Mouse (Mus musculus) ovary, postnatal 36 days (tissue): ENCODE measurements around the gene Ptx3.
"Not testable (repeated sequence)": the region's sequence is repeated elsewhere in the genome, so short reads cannot be mapped to it uniquely, and the experiment has no call there.

Source experiments
- DNase-seq: peaks from one replicate; pipeline ENCODE4 v3.0.0; 2022; ENCODE audit warnings: low spot score, mixed read lengths

The Ptx3 gene

GRCm38 (mm10) chr3:66219655-66220191 lies at the start of gene Ptx3:
Ptx3 (plus strand) TSS chr3:66219910.
- DNase-seq: peak; percentile 3

GRCm38 (mm10) chr3:66172907-66173306 lies 46.8 kb upstream of the Ptx3 start:
- no peak for DNase-seq

GRCm38 (mm10) chr3:66179647-66180046 lies 40.1 kb upstream of the Ptx3 start:
- DNase-seq: no peak

- no peak for DNase-seq
Measured at GRCm38 (mm10) chr3:66193910-66194562, 25.7 kb upstream of the Ptx3 start.

GRCm38 (mm10) chr3:66208836-66209573 lies 10.7 kb upstream of the Ptx3 start:
- no peak for DNase-seq

- no peak for DNase-seq
Measured at GRCm38 (mm10) chr3:66213524-66213923, 6.2 kb upstream of the Ptx3 start.

GRCm38 (mm10) chr3:66215759-66216158 lies 4.0 kb upstream of the Ptx3 start:
- DNase-seq: no peak

- DNase-seq: peak; percentile 55
Measured at GRCm38 (mm10) chr3:66220554-66221242, 988 bp downstream of the Ptx3 start.

- DNase-seq: peak; percentile 7
Measured at GRCm38 (mm10) chr3:66221243-66221611, 1.5 kb downstream of the Ptx3 start.

- DNase-seq: no peak
Measured at GRCm38 (mm10) chr3:66224931-66225537, 5.3 kb downstream of the Ptx3 start.

- not testable (repeated sequence) for DNase-seq
Measured at GRCm38 (mm10) chr3:66236234-66236871, 16.6 kb downstream of the Ptx3 start.

GRCm38 (mm10) chr3:66240476-66240875 lies 20.8 kb downstream of the Ptx3 start:
- no peak for DNase-seq

- DNase-seq: no peak
Measured at GRCm38 (mm10) chr3:66251842-66252241, 32.1 kb downstream of the Ptx3 start.

- DNase-seq: no peak
Measured at GRCm38 (mm10) chr3:66254504-66255105, 34.9 kb downstream of the Ptx3 start.

GRCm38 (mm10) chr3:66262319-66262718 lies 42.6 kb downstream of the Ptx3 start:
- peak; percentile 14 for DNase-seq

GRCm38 (mm10) chr3:66263270-66263669 lies 43.6 kb downstream of the Ptx3 start:
- DNase-seq: no peak
